Mouse (Mus musculus): Measurements from ENCODE around the gene Ubl7. TPM values are rescaled to one million over a fixed set of nuclear protein-coding genes. Genes with fewer than 3 reads are reported as not detected.

Ubl7 gene
- polyA plus RNA-seq, 1 experiment from 2014 or later, result 107 TPM

DNA sequence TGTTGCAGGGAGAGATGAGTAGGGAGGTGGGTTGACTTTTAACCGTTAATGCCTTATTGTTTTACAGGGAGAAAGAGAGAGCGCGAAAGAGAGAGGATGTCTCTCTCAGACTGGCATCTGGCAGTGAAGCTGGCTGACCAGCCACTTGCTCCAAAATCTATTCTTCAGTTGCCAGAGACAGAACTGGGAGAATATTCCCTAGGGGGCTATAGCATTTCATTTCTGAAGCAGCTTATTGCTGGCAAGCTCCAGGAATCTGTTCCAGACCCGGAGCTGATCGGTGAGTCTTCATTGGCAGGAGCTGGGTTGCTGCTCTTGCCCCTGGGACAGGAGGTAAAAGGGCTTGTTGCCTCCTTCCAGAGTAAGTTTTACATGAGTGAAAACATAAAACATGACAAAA, 1.8 kb downstream of the Ubl7 start:
- DNase-seq, result no peak
- Histone ChIP-seq H3K4me2 (no peak overlapping the region), H3K27ac (ENCODE audit: low read depth) (no peak overlapping the region), H3K4me1 (ENCODE audit: insufficient read depth) (peaks cover 4% of the 10 kb centered on the region; the same call in 1 of the 2 replicates), H3K36me3 (ENCODE audit: insufficient read depth) (peaks cover 13% of the 10 kb centered on the region), H3K9ac (no peak overlapping the region), H3K9me3 (ENCODE audit: low read depth, low read length) (no peaks in the 10 kb centered on the region), H3K4me3 (ENCODE audit: low read depth, low read length) (no peak overlapping the region), H3K27me3 (ENCODE audit: insufficient read depth, low read length) (no peaks in the 10 kb centered on the region)
- ATAC-seq (ENCODE audit: insufficient read depth), result no peak
- no peak for TF ChIP-seq CTCF (IDR thresholded peaks at IDR 0.05; ENCODE audit: low read depth)
- WGBS, result 94% methylated on average over 5 of the region's 5 CpGs

DNA sequence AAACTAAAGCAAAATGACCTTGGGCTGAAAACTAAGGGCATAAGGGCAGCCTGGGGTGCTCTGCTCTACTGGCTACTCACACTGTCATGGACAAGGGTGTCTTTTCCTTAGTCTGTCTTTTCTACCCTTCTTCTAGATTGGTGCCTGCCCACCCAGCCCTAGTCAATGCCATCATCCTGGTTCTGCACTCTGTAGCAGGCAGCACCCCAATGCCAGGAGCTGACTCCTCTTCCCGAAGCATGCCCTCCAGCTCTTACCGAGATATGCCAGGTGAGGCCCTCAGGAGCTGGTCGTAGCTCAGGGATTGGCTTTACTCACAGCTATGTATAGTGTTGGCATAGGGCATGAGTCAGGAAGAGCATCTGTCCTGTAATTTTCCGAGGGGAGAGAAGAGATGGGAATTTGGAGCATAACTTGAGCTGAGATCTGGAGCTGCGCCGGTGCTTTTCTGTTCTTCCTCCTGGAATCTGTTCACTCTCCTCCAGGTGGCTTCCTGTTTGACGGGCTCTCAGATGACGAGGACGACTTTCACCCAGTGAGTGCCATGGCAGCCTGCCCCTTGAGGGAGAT, 10.8 kb downstream of the Ubl7 start:
- DNase-seq (no peak), ATAC-seq (ENCODE audit: insufficient read depth) (no peak)
- Histone ChIP-seq H3K4me2 (no peak overlapping the region), H3K9me3 (ENCODE audit: low read depth, low read length) (no peaks in the 10 kb centered on the region), H3K9ac (no peak overlapping the region), H3K27ac (ENCODE audit: low read depth) (no peak overlapping the region), H3K36me3 (ENCODE audit: insufficient read depth) (peaks cover 74% of the 10 kb centered on the region), H3K4me3 (ENCODE audit: low read depth, low read length) (no peak overlapping the region), H3K27me3 (ENCODE audit: insufficient read depth, low read length) (no peaks in the 10 kb centered on the region), H3K4me1 (ENCODE audit: insufficient read depth) (no peaks in the 10 kb centered on the region)
- no peak for TF ChIP-seq CTCF (IDR thresholded peaks at IDR 0.05; ENCODE audit: low read depth)
- 93% methylated on average over 9 of the region's 9 CpGs for WGBS

DNA sequence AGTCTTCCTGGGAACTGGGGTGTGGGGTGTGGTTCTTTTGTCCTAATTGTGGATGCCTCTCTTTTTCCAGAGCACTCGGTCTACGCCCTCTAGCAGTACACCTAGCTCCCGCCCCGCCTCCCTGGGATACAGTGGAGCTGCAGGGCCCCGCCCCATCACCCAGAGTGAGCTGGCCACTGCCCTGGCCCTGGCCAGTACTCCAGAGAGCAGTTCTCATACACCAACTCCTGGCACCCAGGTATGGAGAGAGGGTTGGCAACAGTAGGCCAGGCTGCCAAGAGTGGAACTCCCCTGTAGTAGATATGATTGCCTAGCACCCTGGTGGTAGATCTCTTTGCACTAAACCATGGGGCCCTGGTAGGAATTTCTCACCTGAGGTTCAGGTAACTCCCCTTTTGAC, 11.6 kb downstream of the Ubl7 start:
- no peak for DNase-seq
- WGBS, result 93% methylated on average over 5 of the region's 5 CpGs
- no peak for TF ChIP-seq CTCF (IDR thresholded peaks at IDR 0.05; ENCODE audit: low read depth)

DNA sequence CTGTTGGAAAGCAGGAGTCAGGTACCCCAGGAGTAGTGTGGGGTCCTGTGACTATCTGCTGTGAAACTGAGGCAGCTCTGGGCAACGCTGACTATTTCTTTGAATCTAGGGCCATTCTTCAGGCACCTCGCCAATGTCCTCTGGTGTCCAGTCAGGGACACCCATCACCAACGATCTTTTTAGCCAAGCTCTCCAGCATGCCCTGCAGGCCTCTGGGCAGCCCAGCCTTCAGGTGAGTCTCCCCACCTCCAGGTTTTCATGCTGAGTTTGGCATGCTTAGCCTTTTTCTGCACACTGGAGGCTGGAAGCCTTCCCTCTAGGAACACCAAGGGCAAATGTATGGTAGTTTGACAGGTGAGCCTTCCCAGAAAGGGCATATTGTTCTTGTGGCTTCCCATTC, 12.3 kb downstream of the Ubl7 start:
- H3K27ac ChIP-seq (ENCODE audit: low read depth), result no peak overlapping the region
- ATAC-seq (ENCODE audit: insufficient read depth), result no peak
- DNase-seq, result no peak
- 85% methylated on average over 3 of the region's 3 CpGs for WGBS
- H3K4me2 ChIP-seq, result no peak overlapping the region
- no peak for TF ChIP-seq CTCF (IDR thresholded peaks at IDR 0.05; ENCODE audit: low read depth)
- no peak overlapping the region for H3K9ac ChIP-seq
- no peaks in the 10 kb centered on the region for H3K9me3 ChIP-seq (ENCODE audit: low read depth, low read length)
- no peak overlapping the region for H3K4me3 ChIP-seq (ENCODE audit: low read depth, low read length)
- H3K4me1 ChIP-seq (ENCODE audit: insufficient read depth), result no peaks in the 10 kb centered on the region
- no peaks in the 10 kb centered on the region for H3K27me3 ChIP-seq (ENCODE audit: insufficient read depth, low read length)
- H3K36me3 ChIP-seq (ENCODE audit: insufficient read depth), result peaks cover 78% of the 10 kb centered on the region

More for the DNA sequence above, 11.6 kb downstream of the Ubl7 start:
- Histone ChIP-seq H3K4me3 (ENCODE audit: low read depth, low read length) (no peak overlapping the region), H3K27me3 (ENCODE audit: insufficient read depth, low read length) (no peaks in the 10 kb centered on the region), H3K4me1 (ENCODE audit: insufficient read depth) (no peaks in the 10 kb centered on the region), H3K27ac (ENCODE audit: low read depth) (no peak overlapping the region), H3K9me3 (ENCODE audit: low read depth, low read length) (no peaks in the 10 kb centered on the region), H3K9ac (no peak overlapping the region), H3K36me3 (ENCODE audit: insufficient read depth) (peaks cover 73% of the 10 kb centered on the region), H3K4me2 (no peak overlapping the region)
- no peak for ATAC-seq (ENCODE audit: insufficient read depth)

DNA sequence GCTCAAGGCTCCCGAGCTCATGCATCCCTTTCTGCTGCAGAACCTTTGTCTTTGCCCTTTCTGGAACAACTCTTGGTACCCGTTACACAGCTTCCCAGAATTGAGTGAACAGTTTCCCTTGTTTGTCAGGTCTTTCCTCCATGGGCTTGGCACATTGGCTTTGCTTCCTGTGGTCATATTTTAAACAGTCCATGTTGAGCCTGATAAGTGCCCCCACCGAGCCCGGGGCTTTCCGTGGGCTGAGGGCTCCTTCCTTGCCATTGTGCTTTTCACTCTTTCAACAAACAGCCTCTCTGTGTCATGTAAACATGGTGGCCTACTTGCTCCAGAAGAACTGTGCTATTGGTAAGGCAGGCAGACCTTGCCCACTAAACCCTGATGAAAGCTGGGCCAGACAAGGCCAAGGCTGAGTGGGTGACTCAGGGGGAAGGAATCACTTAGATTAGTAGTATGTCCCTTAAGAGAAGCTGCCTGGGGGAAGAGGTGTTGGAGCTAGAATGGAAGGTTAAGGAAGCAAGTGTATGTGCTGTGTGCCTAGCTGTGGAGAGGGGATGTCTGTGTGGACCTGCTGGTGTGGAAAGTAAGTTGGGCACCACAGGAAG, 20.5 kb downstream of the Ubl7 start:
- no peaks in the 10 kb centered on the region for H3K9me3 ChIP-seq (ENCODE audit: low read depth, low read length)
- no peak overlapping the region for H3K4me3 ChIP-seq (ENCODE audit: low read depth, low read length)
- TF ChIP-seq CTCF (IDR thresholded peaks at IDR 0.05; ENCODE audit: low read depth), result no peak
- peaks cover 27% of the 10 kb centered on the region for H3K36me3 ChIP-seq (ENCODE audit: insufficient read depth)
- peak; percentile 46 for DNase-seq
- WGBS, result 66% methylated on average over 5 of the region's 5 CpGs
- H3K27me3 ChIP-seq (ENCODE audit: insufficient read depth, low read length), result no peaks in the 10 kb centered on the region
- H3K27ac ChIP-seq (ENCODE audit: low read depth), result peak overlapping the region; percentile 67; the same call in 1 of the 2 replicates
- no peaks in the 10 kb centered on the region for H3K4me1 ChIP-seq (ENCODE audit: insufficient read depth)
- H3K4me2 ChIP-seq, result no peak overlapping the region
- no peak overlapping the region for H3K9ac ChIP-seq
- ATAC-seq (ENCODE audit: insufficient read depth), result 0 out of 2 replicates have a peak, but pooled peaks have one; percentile 38

DNA sequence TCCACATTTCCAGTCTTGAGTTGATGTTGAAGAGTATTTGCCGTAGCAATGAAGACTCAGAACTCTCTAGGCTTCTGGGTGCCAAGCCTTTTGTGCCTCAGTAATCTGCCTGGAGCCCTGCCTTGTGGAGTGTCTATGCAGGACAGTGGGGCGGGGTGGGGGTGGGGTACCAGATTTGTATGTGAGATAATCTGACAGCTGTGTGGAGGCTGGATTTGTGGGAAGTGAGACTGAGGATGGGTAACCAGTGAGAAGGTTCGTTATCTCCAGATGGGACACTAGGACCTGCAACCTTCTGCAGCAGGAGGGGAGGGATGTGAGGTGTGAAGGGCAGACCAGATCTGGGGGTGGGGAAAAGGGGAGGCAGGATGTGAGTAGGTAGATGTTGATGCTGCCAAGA, 21.5 kb downstream of the Ubl7 start:
- no peak for TF ChIP-seq CTCF (IDR thresholded peaks at IDR 0.05; ENCODE audit: low read depth)
- Histone ChIP-seq H3K36me3 (ENCODE audit: insufficient read depth) (peaks cover 21% of the 10 kb centered on the region), H3K4me1 (ENCODE audit: insufficient read depth) (no peaks in the 10 kb centered on the region), H3K9ac (no peak overlapping the region), H3K4me3 (ENCODE audit: low read depth, low read length) (no peak overlapping the region), H3K4me2 (no peak overlapping the region), H3K27me3 (ENCODE audit: insufficient read depth, low read length) (no peaks in the 10 kb centered on the region), H3K9me3 (ENCODE audit: low read depth, low read length) (no peaks in the 10 kb centered on the region), H3K27ac (ENCODE audit: low read depth) (no peak overlapping the region)
- DNase-seq (no peak), ATAC-seq (ENCODE audit: insufficient read depth) (no peak)
- WGBS, result 64% methylated on average over 3 of the region's 3 CpGs

DNA sequence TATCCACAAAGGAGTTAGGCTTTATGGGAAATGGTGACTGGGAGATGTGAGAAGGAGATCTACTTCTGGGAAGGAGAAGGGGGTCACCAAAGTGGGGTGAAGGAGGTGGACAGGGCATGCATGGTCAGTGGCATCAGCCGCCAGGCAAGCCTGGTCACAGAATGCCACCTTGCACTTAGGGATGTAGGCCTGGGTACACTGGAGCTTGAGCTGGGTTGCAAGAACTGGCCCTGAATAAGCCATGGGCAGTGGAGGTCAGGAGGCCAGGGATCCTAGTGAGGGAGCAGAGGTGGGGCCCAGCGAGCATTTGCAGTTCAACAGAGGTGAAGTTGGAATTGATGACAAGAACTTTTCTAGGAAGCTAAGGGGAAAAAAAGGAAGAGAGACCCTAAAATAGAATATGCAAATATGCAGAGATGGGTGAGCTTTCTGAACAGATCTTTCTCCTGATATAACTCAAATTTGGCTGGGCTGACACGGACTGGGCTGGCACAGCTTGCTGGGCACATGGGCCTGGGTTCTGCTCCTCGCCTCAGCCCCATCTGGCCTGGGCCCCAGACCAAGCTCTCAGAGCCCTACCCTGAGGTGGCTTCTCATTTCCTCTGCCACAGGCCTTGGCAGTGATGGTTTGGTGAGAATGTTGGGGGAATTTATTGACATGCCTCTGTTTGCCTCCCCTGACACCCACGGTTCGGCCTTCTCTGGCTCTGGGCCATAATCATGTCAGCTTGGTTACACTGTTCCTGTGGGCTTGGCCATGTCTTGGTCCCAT, 22.2 kb downstream of the Ubl7 start:
- no peak overlapping the region for H3K4me3 ChIP-seq (ENCODE audit: low read depth, low read length)
- H3K9ac ChIP-seq, result no peak overlapping the region
- no peak for DNase-seq
- no peaks in the 10 kb centered on the region for H3K4me1 ChIP-seq (ENCODE audit: insufficient read depth)
- H3K27me3 ChIP-seq (ENCODE audit: insufficient read depth, low read length), result no peaks in the 10 kb centered on the region
- no peak for TF ChIP-seq CTCF (IDR thresholded peaks at IDR 0.05; ENCODE audit: low read depth)
- H3K36me3 ChIP-seq (ENCODE audit: insufficient read depth), result peaks cover 17% of the 10 kb centered on the region
- H3K4me2 ChIP-seq, result no peak overlapping the region
- no peak overlapping the region for H3K27ac ChIP-seq (ENCODE audit: low read depth)
- H3K9me3 ChIP-seq (ENCODE audit: low read depth, low read length), result no peaks in the 10 kb centered on the region
- 61% methylated on average over 6 of the region's 6 CpGs for WGBS
- no peak for ATAC-seq (ENCODE audit: insufficient read depth)

All from lung, embryonic 14.5 days (tissue).